Mouse (Mus musculus): ENCODE measurements around the gene Eif3l. TPM values are rescaled to one million over a fixed set of nuclear protein-coding genes. Genes with fewer than 3 reads are reported as not detected.
A peak's percentile ranks its signal among the peaks of the same experiment; 100 is the strongest.
"Not testable (repeated sequence)": the region's sequence is repeated elsewhere in the genome, so short reads cannot be mapped to it uniquely, and the experiment has no call there.

The Eif3l gene
- total RNA-seq (2021) = 100 to 1,000 TPM in 1 of 2 experiments, 10 to 100 TPM in 1; 94.6 to 102 TPM
- long read RNA-seq, transcript Eif3l-204 (6 exons, 2,345 nt) = minor isoform, 6 of 161 reads
- long read RNA-seq, transcript Eif3l-201 (13 exons, 1,942 nt) = major isoform, 133 of 161 reads
- long read RNA-seq, partial matches to known transcripts = 13 of 161 reads
- long read RNA-seq, other reads (novel, unspliced or antisense) = 9 of 161 reads

GRCm38 (mm10) chr15:79074913-79075532 is at the start of gene Eif3l:
Gene Eif3l (plus strand): TSS chr15:79075179.
- DNase-seq (ENCODE audit: low spot score in 2 of 2) = peak; percentile 81 to 86

GRCm38 (mm10) chr15:79025687-79026308 is 49.2 kb upstream of the Eif3l start:
- peak in 1 of 2 experiments; percentile 40 for DNase-seq (ENCODE audit: low spot score in 2 of 2)

- no peak for DNase-seq (ENCODE audit: low spot score in 2 of 2)
Observed at GRCm38 (mm10) chr15:79026511-79027290, 48.3 kb upstream of the Eif3l start.

- peak; percentile 30 to 50 for DNase-seq (ENCODE audit: low spot score in 2 of 2)
Observed at GRCm38 (mm10) chr15:79027291-79028205, 47.4 kb upstream of the Eif3l start.

- peak; percentile 98 for DNase-seq (ENCODE audit: low spot score in 2 of 2)
Observed at GRCm38 (mm10) chr15:79028237-79028738, 46.7 kb upstream of the Eif3l start, which contains the start of gene H1f0. Gene H1f0 (plus strand): TSS chr15:79028450.

- no peak for DNase-seq (ENCODE audit: low spot score in 2 of 2)
Observed at GRCm38 (mm10) chr15:79028823-79029484, 46.0 kb upstream of the Eif3l start.

- no peak for DNase-seq (ENCODE audit: low spot score in 2 of 2)
Observed at GRCm38 (mm10) chr15:79029519-79030241, 45.3 kb upstream of the Eif3l start.

- DNase-seq (ENCODE audit: low spot score in 2 of 2) = peak; percentile 75 to 83
Observed at GRCm38 (mm10) chr15:79030551-79031435, 44.2 kb upstream of the Eif3l start.

- DNase-seq (ENCODE audit: low spot score in 2 of 2) = not testable (repeated sequence)
Observed at GRCm38 (mm10) chr15:79031908-79032307, 43.1 kb upstream of the Eif3l start.

- peak; percentile 65 to 79 for DNase-seq (ENCODE audit: low spot score in 2 of 2)
Observed at GRCm38 (mm10) chr15:79037913-79038328, 37.1 kb upstream of the Eif3l start.

GRCm38 (mm10) chr15:79038331-79038730 is 36.6 kb upstream of the Eif3l start:
- no peak for DNase-seq (ENCODE audit: low spot score in 2 of 2)

- peak; percentile 70 for DNase-seq (ENCODE audit: low spot score in 2 of 2)
Observed at GRCm38 (mm10) chr15:79038853-79039252, 36.1 kb upstream of the Eif3l start.

GRCm38 (mm10) chr15:79040501-79041416 is 34.2 kb upstream of the Eif3l start:
- no peak for DNase-seq (ENCODE audit: low spot score in 2 of 2)

GRCm38 (mm10) chr15:79041585-79041984 is 33.4 kb upstream of the Eif3l start, which contains the start of gene Galr3:
Gene Galr3 (plus strand): TSS chr15:79041885.
- no peak for DNase-seq (ENCODE audit: low spot score in 2 of 2)

GRCm38 (mm10) chr15:79042721-79043491 is 32.1 kb upstream of the Eif3l start:
- peak; percentile 38 to 47 for DNase-seq (ENCODE audit: low spot score in 2 of 2)

GRCm38 (mm10) chr15:79044837-79045236 is 30.1 kb upstream of the Eif3l start:
- no peak for DNase-seq (ENCODE audit: low spot score in 2 of 2)
